Mouse (Mus musculus): ENCODE data around the gene Gm5415.

DNA sequence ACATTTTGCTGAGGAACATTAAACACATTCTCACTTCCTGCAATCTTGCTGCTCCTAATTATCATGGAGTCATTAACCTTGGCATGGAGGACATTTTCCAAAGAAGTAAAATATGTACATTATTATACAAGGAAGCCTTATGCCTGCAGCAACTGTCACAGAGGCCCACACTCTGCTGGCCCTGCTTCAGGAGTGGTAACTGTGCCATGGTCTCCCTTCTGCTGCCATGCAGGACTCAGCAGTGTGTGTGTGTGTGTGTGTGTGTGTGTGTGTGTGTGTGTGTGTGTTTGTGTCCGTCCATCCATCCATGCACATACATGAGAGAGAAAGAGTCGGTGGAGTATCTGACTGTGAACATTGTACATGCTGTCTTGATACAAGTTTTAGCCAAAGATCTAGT, 21.8 kb upstream of the Gm5415 start:
- TF ChIP-seq CTCF (IDR thresholded peaks at IDR 0.05; ENCODE audit: insufficient read depth, low read length) (no peak), POLR2A (IDR thresholded peaks at IDR 0.05; ENCODE audit: borderline replicate concordance, extremely low read depth, low read depth, low read length) (no peak)
